Mouse (Mus musculus): ENCODE measurements at regions not wholly inside any gene's neighbourhood (a gene's known extent, or its start where the extent isn't known, plus 50 kb on each side); places are given as distances from the start of the nearest gene placed in this dataset.

DNA sequence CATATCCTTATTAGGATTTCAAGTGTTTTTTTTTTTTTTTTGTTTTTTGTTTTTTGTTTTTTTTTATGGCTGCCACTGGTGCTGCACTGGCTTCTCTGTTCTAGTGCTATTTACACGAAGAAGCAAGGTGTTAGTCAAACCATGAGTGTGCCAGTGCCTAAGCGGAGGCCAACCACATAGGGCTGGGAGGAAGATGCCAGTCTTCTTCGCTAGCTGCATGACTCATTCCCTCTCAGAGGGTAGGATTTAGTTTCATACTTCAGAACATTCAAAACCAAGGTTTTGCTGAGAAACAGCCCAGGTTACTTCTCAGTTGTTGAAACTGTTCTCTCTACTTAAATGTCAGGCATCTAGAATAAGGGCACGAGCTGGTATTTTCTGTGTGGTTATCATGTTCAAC, 72.6 kb downstream of the Icos start:
- no peak for DNase-seq

DNA sequence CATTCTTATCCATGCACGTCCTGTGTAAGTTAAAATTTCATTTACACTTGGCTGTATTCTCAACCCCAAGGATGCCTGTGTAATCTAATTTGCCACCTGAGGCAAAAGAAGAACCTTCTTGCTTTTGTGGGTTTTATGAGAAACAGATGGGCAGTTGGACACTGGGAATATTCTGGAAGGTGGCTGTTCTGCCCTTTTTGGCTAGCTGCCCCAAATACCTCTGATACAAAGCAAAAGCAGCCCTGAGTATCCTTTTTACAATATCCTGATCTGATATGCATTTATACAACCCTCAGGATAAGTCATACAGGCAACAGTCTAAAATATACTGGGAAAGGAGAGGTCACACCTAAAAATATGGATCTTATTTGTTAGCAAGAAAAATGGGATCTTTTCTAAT, 75.9 kb downstream of the Icos start:
- DNase-seq, result no peak

DNA sequence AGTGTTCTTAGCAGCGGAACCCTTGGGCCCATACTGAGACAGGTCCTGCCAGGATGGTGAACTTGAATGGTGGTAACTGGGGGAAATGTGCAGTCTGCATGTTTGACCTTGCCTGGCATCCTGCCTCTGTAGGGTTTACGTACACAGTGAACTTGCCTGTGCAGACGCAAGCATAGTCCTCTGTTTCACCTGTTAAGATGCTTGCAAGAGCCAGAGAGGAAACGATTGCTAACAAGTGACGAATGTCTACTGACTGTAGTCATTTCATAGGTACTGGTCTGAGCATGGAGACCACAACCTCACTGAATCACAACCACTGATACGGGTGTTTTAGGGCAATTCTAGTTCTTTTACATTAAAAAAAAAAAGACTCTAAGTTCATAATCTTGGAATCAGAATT, 76.7 kb downstream of the Icos start:
- no peak for DNase-seq

DNA sequence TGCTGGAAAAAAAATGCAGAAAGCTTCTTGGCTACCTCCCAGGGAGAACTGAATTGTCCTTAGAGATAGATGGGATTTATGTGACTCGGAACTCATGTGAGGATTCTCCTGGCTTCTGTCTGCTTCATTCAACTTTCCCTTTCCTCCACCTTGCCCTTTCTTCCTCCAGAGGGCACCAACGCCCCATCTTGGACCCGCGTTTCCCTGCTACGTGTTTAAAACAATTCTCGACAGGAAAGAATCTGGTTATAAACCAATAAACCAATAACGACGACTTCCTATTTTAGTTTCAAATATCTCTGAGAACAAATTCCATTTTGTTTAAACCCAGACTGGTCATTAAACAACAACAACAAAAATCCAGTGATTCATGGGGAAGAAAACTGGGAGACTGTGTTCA, 77.4 kb downstream of the Icos start:
- peak; percentile 67 for DNase-seq

DNA sequence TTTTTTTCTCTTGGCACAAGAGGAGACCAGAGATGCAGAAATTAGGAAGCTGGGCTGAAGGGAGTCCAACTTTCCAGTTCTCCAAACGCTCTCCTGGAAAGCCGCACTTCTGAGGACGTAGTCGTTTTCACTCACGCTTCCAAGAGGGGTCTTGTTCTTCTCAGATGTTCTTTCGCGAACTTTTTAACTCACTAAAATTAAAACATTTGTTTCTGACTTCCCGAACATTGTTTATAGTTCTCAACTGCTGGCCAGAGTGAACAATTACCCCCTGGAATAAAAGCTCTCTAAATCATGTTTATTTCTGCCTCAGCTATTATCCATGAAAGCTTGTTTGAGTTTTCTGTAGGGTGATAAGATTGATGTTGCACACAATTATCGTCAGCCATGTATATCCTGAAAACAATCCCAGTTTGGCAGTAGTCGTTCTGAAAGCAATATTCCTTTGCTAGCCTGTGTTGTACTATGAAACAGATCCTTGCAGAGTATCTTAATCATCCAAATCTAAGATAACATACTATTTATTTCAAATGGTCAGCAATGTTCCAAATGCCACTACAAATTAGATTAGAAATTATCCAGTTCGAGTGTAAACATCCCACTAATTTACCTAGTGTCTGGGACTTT, 82.3 kb downstream of the Icos start:
- no peak for DNase-seq

DNA sequence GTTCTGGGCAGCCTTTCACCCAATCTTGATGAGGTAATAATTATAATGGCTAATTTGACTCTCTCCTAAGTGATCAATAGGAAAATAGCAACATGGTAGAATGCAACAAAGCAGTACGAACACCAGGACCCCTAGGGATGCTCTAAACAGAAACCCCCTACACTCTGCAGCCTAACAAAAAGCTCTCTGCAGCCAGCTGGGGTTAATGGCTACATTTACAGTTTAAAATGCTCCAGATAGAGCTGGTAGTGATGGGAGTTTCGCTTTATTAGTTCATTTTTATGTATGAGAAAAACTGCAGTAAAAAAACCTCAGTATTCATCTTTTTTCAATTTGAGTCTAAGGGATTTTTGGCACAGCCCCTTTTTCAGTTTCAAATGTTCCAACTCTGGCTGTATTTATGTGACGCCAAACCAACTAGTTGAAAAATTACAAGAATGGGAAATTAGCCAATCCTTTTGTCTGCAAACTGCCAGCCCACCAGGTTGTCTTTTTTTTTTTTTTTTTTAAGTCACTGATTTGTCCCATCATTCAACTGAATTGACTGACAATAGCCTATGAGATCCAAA, 84.2 kb downstream of the Icos start:
- DNase-seq, result no peak

DNA sequence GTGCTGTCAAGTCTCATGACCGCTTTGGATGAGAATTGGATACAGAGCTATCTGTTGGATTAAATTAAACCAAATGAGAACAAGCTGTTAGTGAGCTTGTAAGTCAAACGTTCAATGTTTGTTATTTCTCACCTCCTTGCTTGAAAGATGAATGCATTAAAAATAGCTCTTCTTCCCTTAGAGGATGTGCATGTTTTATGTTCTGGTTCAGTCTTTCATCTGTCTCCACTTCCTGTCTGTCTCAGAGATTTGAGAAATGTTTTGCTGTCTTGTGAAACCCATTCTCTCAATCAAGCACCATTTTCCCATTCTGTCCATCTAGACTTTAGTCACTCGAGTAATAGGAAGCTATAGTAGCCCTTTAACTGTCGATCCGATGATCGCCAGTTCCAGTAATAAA, 90.4 kb downstream of the Icos start:
- DNase-seq, result no peak

DNA sequence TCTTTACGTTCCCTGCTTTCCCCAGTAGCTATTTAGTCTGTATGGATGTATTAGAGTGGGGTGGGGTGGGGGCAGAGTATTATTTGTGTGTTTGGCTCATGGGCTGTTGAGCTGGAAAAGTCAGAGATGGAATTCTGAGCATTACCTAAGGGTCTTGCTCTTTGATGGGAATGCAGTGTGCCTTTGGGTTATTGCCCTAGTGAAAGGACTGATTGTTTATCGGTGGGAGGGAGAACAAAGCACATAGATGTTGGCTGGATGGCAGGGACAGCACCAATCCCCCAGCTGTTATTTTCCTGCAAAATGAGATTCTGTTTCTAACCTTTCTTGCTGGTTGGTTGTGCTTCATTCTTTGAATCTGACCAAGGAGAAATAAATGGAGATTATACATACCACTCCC, 96.4 kb downstream of the Icos start:
- DNase-seq, result peak; percentile 8

DNA sequence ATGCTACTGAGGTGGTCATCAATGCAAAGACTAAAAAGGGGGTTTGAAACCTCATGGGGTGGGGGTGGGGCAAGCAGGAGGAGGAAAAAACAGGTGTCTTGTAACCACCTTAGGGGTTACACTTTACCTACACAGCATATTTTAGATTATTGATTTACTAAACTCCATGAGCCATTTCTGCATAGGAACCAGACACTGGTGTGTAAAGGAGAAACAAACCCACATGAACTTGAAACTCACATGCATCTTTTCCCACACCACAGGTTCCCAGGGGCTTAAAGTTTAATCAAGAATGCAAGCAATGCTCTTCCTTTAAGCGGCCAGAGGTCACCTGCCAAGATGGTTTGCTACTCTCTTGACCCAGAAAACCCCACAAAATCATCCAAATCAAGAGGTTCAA, 97.6 kb downstream of the Icos start:
- DNase-seq, result no peak

DNA sequence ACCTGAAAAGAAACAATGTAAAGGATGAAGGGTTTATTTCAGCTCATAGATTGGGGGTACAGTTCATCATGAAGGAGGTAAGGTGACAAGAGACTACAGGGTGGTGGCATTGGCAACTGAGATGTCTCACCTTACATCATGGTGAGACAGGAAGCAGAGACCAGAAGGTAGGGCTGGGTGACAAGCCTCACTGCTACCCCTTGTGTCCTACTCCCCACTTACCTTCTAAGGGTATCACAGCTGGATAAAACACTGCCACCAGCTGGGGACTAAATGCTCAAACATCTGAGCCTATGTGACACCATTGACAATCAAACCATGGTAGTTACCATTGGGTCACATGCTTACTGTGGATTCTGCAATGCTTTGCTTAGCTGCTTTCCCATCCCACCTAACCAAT, 107.0 kb downstream of the Icos start:
- DNase-seq, result no peak

DNA sequence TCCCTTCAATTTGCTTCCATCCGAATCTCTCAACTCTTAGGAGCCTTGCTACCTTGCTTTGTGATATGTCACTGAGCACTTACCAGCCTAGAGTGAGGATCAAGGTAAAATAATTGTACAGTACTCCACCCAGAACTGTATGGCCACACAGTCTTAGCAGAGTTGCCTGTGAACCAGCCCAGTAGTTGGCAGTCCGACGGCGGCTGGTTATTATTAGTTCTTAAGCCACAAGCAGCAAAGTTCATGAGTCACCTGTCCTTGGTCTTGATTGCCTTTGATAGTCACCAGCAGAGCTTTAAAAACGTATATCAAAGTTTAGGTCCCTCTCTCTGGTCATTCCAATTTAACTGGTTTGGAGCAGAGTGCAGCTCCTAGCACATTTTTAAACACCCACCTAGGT, 109.1 kb downstream of the Icos start:
- DNase-seq, result no peak

DNA sequence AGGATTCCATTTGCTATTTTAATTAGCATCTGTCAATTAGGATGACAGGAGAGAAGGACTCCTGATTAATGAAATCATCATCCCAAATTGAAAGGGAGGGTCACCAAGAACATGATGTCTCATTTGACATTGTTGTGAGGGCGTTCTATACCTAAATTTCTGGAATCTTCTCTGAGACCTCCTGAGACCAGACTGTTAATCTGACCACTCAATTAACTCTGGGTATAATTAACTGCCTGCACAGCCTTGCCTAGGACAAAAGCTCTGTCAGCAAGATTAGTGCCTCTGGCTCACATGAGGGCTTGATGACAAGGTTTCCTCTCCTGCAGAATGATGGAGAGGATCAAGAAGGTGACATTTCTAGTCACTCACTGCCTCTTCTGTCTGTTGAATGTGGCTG, 113.1 kb downstream of the Icos start:
- DNase-seq, result peak; percentile 68

DNA sequence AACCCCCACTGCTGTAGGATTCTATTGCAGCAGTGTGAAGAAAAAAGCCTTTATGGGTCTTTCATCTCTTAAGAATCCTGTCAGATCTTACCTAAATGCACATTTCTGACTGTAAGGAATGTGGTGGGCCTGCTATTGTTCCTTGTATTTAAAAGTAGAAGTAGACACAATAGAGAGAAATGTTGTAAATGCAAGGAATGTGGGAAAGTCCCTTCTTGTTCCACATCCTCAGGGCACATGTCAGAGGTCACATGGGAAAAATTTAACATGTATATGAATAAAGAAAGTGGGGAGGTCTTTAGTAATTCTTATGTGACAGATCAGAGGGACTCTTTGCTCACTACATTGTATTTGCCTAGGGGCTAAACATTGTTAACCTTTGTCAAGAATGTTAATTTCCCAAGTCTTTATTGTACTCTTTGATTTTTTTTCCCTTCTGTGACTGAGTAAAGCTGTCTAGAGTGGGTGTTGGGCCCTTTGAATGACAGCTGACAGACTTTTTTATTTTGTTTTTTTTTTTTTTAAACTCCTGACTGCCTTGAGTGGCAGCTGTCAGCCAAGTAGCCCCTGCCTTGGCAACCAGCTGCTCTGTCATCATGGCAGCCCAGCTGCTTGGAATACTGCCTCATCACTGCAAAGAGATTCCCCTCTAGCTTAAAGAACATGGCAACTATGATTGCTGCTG, 117.9 kb downstream of the Icos start:
- no peak for DNase-seq

DNA sequence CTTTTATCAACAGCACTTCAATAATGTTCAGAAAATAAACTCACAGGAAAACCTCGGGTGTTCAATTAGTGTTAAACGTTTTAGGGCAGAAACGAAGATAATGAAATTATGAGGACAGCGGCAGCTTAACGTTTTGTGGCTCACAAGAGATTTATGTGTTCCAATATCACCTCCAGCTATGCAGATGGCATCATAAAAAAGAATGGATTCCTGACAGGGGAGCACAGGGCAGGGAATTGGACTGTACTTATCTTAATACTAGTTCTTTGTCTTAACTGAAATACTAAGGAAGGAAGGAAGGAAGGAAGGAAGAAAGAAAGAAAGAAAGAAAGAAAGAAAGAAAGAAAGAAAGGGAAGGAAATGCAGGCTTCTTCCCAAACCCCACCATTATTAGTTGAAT, 121.6 kb downstream of the Icos start:
- no peak for DNase-seq

DNA sequence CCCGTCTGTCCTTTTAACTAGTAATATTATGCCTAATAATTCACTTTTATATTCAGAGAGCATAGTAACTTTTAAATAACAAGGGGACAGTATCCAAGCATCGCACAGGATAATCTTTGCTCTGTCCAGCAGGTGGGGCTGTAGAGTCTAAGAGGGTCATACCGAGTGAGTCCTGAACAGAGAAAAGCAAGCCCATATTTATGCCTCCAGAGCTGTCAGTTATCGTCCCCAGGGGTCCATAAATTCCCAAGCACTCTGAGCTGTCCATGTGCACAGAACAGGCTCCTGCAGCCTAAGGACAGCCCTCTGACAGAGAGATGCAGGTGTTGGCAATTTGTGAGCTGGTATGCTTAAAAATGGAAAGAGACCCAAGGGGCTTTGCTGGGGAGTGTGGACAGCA, 124.0 kb downstream of the Icos start:
- DNase-seq, result peak; percentile 13

DNA sequence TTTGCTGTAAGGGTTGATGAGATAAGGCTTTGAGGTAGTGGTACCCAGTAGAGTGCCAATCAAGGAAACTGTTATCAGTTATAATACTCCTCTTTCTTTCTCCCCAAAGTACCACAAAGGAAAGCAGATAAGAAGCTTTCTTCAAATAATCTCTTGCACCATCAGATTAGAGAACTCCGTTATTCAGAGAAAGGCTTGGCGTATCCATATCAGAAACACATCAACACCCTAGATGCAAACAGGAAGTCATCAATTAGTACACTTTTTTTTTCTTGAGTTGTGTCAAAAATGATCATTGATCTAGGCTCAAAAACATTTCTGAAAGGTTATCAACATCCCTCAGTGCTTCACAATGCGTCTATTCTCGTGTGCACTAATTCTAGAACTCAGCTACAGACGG, 124.6 kb downstream of the Icos start:
- DNase-seq, result no peak

DNA sequence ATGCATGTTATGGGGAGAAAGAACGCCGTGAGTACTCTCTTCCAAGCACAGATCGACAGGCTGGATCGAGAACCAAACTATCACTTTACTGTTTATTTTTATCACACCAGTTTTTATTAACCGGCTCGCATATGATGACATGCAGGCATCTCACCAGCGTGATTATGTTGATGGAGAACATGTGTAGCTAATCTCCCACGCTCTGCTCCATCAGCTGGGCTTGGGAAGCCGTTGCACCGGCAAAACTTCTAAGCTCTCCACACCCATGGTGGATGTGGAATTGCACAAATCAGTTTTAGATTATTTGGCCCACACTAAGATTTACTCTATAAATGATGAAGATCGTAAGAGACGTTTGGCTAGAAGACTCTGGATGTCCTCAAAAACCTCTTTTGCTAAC, 125.9 kb downstream of the Icos start:
- DNase-seq, result no peak

DNA sequence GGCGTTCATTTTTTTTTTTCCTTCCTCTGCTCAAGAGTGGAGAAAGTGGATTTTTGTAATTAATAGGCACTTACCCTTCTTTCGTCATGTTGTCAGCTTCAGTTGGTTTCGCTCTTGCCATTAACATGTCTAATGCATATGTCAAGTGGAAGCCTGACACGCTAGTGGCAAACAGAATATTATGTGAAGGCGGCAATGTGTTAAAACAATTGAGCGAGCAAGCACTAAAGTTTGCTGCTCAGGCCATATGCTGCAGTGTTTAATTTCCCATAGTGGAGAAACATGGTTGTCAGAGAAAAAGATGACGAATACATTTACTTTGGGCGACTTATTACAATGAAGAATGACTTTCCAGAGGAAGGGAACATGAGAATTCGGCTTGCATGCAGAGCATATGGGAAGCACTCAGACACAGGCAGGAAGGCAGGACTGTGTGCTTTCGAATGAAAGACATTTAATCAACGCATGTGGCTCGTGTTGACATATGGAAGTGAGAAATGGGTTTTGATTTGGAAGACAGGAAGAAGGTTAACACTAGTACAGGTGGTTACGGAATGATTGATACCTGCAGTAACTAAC, 134.1 kb downstream of the Icos start:
- no peak for DNase-seq

DNA sequence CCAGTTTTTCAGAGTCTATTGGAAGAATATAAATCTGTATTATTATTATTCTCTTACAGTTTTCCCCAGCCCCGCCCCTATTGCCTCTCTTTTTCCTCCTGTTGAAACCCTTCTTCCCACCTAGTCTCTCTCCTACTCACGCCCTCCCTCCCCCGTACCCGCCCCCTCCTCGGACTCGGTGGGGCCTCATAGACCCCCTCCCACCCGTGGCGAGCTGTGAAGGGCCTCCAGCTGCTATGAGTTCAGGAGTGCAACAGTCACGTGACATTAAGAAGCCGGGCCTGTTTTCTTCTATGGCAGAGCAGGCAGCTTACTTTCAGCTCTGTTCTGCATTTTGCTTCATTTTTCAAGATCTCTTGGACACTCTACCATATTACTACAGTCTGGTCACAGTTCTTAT, 139.8 kb downstream of the Icos start:
- DNase-seq, result peak; percentile 18

DNA sequence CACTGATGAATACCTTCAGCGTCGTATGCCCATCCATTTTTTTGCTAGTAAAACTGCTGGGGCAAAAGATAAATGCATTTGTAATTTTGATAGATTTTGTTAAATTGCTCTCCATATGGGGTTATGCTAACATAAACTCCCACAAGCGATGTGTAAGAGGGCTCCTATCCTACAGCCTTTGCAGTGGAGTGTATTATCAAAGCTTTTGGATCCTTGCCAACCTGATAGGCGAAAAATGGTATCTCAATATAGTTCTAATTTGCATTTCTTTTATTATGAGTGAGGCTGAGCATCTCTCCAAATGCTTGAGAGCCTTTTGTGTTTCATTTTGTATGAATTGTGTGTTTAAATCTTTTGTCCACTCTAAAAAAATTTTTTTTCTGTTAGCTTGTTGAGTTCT, 140.3 kb downstream of the Icos start:
- no peak for DNase-seq

DNA sequence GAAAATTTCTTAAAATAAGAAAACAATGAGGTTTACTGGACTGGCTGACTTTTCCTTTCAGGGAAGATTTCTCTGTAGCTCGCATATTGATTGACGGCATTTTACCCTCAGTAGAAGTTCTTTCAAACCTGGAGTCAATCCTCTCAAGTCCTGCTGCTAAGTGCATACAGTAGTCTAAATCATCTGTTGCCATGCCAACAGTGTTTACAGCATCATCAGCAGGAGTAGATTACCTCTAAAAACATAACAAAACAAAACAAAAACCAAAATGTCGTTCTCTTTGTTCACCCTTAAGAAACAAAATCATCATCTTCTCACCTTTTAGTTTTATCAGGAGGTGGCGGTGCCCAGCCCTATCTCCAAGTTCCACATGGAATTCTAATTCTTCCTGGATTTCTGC, 143.8 kb downstream of the Icos start:
- no peak for DNase-seq

DNA sequence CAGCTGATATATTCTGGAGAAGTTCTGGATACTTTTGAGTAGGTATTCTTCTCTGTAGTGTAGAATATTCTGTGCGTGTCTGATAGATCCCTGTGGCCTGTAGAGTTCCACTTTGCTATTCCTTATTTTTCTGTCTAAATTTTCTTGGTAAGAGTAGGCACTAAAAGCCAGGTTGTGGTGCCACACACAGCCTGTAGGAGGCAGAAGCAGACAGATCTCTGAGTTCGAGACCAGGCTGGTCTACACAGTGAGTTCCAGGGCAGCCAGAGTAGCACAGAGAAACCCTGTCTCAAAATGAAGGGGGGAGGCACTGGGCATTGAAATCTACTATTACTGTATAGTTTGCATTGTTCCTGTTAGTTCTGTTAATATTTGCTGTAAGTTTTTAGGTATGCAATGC, 147.4 kb downstream of the Icos start:
- DNase-seq, result no peak

DNA sequence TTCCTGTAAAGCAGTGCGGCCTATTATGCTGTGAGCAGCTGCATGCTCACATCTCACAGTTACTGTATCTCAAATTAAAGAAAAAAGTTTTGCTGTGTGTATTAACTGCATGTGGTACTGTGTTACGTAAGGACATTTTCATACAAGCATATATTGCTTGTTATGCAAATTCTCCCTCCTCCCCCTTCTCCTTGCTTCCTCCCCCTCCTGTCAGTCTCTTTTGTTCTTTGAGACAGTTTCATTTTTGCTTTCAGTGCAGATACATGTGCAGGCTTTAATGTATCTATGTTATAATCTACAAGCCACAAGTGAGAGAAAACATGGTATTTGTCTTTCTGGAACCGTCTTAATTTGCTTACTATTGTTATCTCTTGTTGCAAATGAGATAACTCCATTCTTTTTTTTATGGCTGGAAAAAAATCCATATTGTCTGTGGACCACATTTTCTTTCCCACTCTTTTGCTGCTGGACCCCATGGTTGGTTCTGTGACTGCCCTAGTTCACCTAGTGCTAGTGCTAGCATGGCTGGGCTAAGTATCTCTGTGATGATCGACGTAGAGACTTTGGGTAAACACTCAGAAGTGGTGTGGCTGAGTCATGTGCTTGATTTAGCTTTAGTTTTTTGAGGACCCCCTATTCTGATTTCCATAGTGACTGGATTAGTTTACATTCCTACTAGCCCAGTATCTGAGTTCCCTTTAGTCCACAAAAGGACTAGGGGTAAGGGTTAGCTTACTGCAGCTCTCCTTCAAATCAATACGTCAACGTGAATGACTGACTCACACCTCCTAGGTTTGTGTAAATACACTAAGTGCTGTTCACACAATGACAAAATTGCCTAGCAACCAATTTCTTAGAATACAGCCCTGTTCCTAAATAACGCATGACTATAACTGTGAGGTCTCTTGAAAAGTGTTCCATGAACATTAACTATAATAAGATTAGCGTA, 158.1 kb downstream of the Icos start:
- DNase-seq, result no peak
